Mouse (Mus musculus): ENCODE data around the gene Gm5089.

- TF ChIP-seq CTCF (IDR thresholded peaks at IDR 0.05; ENCODE audit: borderline replicate concordance, insufficient read depth, low read length) (no peak), POLR2A (IDR thresholded peaks at IDR 0.05; ENCODE audit: low read depth, low read length) (no peak)
These were observed 49.0 kb downstream of the Gm5089 start for GRCm38 (mm10) chr14:122401886-122402285.

Measured in embryonic fibroblast, embryonic 13.5 days (primary cell).